Mouse (Mus musculus) small intestine, adult 2 months (tissue): ENCODE data around the gene Gpr162.

Source experiments
- CTCF ChIP-seq: fragments of 200-500 bp; IDR thresholded peaks from 2 replicates; pipeline ENCODE4 v1.5.1; 2012; ENCODE audit warnings: low read depth, mild to moderate bottlenecking, control low read depth, inconsistent platforms, low read length, moderate library complexity, mixed read lengths; ENCODE audit not compliant: insufficient replicate concordance, insufficient read length; ENCODE audit errors: extremely low read depth
- POLR2A ChIP-seq: fragments of 200-500 bp; IDR thresholded peaks from 2 replicates; pipeline ENCODE4 v1.6.1; 2012; ENCODE audit warnings: low read depth, mild to moderate bottlenecking, control low read depth, inconsistent platforms, low read length, moderate library complexity

DNA sequence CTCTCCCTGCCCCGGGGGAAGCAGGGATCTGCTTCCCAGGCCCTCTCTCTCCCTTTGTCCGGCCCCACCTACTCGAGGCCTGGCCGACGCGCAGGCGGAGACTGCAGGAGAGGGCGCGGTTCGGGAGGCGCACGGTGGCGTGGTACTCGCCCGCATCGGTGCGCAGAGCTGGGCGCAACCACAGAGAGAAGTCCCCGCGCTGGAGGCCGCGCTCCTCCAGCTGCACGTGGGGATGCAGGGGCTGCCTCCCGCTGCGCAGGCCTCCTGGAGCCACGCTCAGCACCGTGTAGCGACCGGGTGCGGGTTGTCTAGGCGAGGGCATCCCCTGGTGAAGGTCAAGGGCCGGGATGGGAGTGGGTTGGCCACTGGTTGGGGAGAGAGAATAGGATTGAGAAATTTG lies 46.2 kb upstream of the Gpr162 start:
- TF ChIP-seq POLR2A (no peak), CTCF (no peak)
